Mouse (Mus musculus) forebrain, embryonic 15.5 days (tissue): Measurements from ENCODE around the gene Cntnap2. TPM values are rescaled to one million over a fixed set of nuclear protein-coding genes. Genes with fewer than 3 reads are reported as not detected.

Experiments
- ATAC-seq: fragments of 200-750 bp; cut with Nextera tagmentation; replicated peaks from 2 replicates; pipeline ENCODE4 v1.8.0; 2017; ENCODE audit warnings: mild to moderate bottlenecking, moderate TSS enrichment, moderate library complexity
- H3K27ac ChIP-seq: fragments of 300-500 bp; sonication (generic); replicated peaks from 2 replicates; pipeline ENCODE4 v1.5.1; 2015; ENCODE audit warnings: mild to moderate bottlenecking, inconsistent platforms
- H3K27me3 ChIP-seq: fragments of 300-500 bp; sonication (generic); 2 replicates; pipeline ENCODE4 v1.6.1; 2015; ENCODE audit warnings: inconsistent platforms
- H3K36me3 ChIP-seq: fragments of 300-500 bp; sonication (generic); 2 replicates; pipeline ENCODE4 v1.6.1; 2015; ENCODE audit warnings: mild to moderate bottlenecking, inconsistent platforms
- H3K4me1 ChIP-seq: fragments of 300-500 bp; sonication (generic); 2 replicates; pipeline ENCODE4 v1.6.1; 2015; ENCODE audit warnings: inconsistent platforms
- H3K4me2 ChIP-seq: fragments of 300-500 bp; sonication (generic); replicated peaks from 2 replicates; pipeline ENCODE4 v1.6.1; 2015; ENCODE audit warnings: mild to moderate bottlenecking, inconsistent platforms
- H3K4me3 ChIP-seq: fragments of 300-500 bp; sonication (generic); 2 replicates; pipeline ENCODE4 v1.5.1; 2015; ENCODE audit warnings: mild to moderate bottlenecking, inconsistent platforms
- H3K9ac ChIP-seq: fragments of 300-500 bp; sonication (generic); replicated peaks from 2 replicates; pipeline ENCODE4 v1.6.1; 2015; ENCODE audit warnings: mild to moderate bottlenecking, inconsistent platforms
- H3K9me3 ChIP-seq: fragments of 300-500 bp; sonication (generic); 2 replicates; pipeline ENCODE4 v1.6.1; 2016; ENCODE audit warnings: inconsistent platforms
- WGBS: fragments of 180-500 bp; shearing (Covaris S2); methylation state at CpG from one replicate; pipeline ENCODE4 v1.1.7; 2015; ENCODE audit warnings: mixed read lengths; 5-methylcytosine and 5-hydroxymethylcytosine counted together
- polyA plus RNA-seq: library from polyadenylated mRNA; unstranded; fragments of >200 nt; fragmentation: Nextera tagmentation; extraction: Ambion mirVana; gene quantifications from 2 replicates; pipeline ENCODE4 v1.2.1, GENCODE M21; 2015

The Cntnap2 gene
- polyA plus RNA-seq, 1 experiment from 2014 or later = 67.0 TPM

DNA sequence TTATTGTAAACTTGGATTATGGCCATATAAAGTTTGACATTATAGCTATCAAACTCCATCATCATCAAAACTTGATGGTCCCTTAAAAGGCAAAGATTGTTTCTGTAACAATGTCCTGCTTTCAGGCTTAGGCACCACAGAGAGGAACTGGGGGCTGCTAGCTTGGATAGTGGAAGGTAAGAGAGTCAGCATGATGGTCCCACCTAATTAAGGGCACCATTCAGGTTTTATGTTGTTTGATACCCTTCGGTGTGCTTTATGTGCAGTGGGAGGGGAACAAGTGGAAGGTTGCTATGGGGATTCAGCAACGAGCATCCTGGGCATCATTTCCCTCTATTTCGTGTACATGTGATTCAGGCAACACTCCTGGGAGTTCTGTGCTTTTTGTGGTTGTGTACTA, 1797.5 kb downstream of the Cntnap2 start:
- Histone ChIP-seq H3K4me3 (no peak overlapping the region), H3K27me3 (no peaks in the 10 kb centered on the region), H3K27ac (no peak overlapping the region), H3K9ac (no peak overlapping the region), H3K4me1 (0 out of 2 replicates have a peak, but pooled peaks cover 3% of the 10 kb centered on the region), H3K4me2 (no peak overlapping the region), H3K36me3 (no peaks in the 10 kb centered on the region), H3K9me3 (no peaks in the 10 kb centered on the region)
- 70% methylated on average over 3 of the region's 3 CpGs for WGBS
- no peak for ATAC-seq

DNA sequence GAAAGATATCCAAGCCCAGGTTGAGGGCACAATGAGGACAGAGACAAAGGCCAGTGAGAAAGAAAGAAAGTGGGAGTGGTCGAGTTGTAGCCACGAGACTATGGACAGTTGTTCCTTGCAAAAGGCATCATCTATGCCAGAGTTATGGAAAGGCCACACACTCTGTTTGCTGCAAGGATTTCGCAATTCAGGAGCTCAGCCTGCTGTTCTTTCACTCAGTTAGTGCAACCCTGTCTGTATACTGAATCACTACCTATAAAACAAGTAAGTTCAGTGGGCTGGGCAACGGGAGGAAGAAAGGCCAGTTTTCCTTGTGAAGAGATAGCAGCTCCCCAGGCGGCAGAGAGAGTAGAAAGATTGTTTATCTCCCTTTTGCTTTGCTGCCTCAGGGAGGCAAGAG, 1801.9 kb downstream of the Cntnap2 start:
- H3K27ac ChIP-seq = no peak overlapping the region
- WGBS = 9% methylated on average over 5 of the region's 5 CpGs
- H3K4me2 ChIP-seq = no peak overlapping the region
- no peak for ATAC-seq
- no peaks in the 10 kb centered on the region for H3K9me3 ChIP-seq
- no peaks in the 10 kb centered on the region for H3K27me3 ChIP-seq
- H3K4me3 ChIP-seq = no peak overlapping the region
- H3K4me1 ChIP-seq = 0 out of 2 replicates have a peak, but pooled peaks cover 3% of the 10 kb centered on the region
- no peak overlapping the region for H3K9ac ChIP-seq
- no peaks in the 10 kb centered on the region for H3K36me3 ChIP-seq

DNA sequence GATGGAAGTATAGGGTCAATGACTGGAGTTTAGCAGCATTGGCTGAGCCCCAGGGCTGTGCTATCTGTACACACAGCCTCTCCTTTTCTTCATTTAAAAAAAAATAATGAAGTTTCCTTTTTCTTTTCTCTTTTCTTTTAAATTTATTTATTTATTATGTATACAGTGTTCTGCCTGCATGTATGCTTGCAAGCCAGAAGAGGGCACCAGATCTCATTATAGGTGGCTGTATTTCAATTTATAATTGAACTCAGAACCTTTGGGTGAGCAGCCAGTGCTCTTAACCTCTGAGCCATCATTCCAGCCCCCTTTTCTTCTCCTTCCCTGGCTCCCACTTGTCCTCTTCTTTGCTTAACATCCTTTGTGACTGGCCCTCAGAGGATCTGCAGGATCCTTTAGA, 1807.2 kb downstream of the Cntnap2 start:
- Histone ChIP-seq H3K4me2 (no peak overlapping the region), H3K9me3 (no peaks in the 10 kb centered on the region), H3K27me3 (no peaks in the 10 kb centered on the region), H3K9ac (no peak overlapping the region), H3K27ac (no peak overlapping the region), H3K4me3 (no peak overlapping the region), H3K36me3 (no peaks in the 10 kb centered on the region), H3K4me1 (no peaks in the 10 kb centered on the region)
- no peak for ATAC-seq

DNA sequence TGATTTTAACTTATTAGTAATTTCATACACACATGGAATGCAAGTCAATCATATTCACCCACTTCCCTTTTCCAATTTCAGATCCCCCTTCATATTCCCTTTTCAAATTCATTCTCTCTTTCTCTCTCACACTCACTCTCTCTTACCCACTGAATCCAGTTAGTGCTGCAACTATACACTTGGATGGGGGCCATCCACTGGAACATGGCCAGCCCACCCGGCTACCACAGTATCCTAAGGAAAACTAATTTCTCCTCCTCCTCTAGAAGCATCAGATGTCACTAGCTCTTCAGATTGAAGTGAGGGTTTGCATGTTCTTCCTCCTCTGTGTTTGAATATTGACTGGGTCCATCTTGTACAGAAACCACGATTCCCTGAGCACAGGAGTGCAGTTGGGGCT, 1827.1 kb downstream of the Cntnap2 start:
- Histone ChIP-seq H3K27ac (no peak overlapping the region), H3K4me1 (no peaks in the 10 kb centered on the region), H3K27me3 (no peaks in the 10 kb centered on the region), H3K9me3 (no peaks in the 10 kb centered on the region), H3K36me3 (no peaks in the 10 kb centered on the region), H3K4me2 (no peak overlapping the region), H3K4me3 (no peak overlapping the region), H3K9ac (no peak overlapping the region)
- ATAC-seq = no peak
- WGBS = 62% methylated on average over 2 of the region's 2 CpGs

DNA sequence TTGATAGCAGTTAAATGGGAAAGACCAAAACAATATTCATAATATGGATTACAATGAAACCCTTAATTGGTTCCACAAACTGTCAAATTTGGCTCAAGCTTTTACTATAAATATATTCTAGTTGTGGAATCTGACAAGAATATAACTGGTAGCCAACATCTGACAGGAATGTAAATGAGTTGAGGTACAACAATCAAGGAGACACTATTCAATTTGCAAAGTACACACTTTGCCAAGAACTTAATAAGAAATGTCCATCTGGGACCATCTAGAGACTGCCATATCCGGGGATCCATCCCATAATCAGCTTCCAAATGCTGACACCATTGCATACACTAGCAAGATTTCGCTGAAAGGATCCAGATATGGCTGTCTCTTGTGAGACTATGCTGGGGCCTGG, 1850.0 kb downstream of the Cntnap2 start:
- no peaks in the 10 kb centered on the region for H3K27me3 ChIP-seq
- no peaks in the 10 kb centered on the region for H3K4me1 ChIP-seq
- H3K36me3 ChIP-seq = no peaks in the 10 kb centered on the region
- no peak overlapping the region for H3K9ac ChIP-seq
- 64% methylated on average over 2 of the region's 2 CpGs for WGBS
- ATAC-seq = peak; percentile 46; the same call in 1 of the 2 replicates
- H3K9me3 ChIP-seq = no peaks in the 10 kb centered on the region
- no peak overlapping the region for H3K4me3 ChIP-seq
- H3K27ac ChIP-seq = no peak overlapping the region
- no peak overlapping the region for H3K4me2 ChIP-seq

DNA sequence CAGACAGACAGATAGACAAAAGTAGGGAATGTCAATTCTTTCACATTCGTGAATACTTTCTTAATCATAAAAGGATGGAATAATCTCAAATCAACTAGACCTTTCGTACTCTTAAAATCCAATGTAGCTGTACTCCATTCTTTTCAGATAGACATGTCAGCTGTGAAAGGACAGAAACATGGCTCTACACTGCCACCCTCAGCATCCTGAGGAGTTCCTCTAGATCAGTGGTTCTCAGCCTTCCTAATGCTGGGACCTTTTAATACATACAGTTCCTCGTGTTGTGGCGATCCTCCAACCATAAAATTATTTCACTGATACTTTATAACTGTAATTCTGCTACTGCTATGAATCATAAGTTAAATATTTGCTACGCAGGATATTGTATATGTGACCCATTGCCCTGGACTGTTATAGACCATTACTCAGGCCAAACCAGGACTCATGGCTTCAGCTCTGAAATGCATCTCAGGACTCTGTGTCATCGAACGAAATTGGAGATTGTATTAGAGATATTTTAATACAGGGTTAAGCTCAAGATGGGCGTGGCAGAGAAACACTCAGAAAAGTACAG, 1859.6 kb downstream of the Cntnap2 start:
- H3K27ac ChIP-seq = no peak overlapping the region
- H3K9ac ChIP-seq = no peak overlapping the region
- no peaks in the 10 kb centered on the region for H3K27me3 ChIP-seq
- no peak for ATAC-seq
- H3K36me3 ChIP-seq = no peaks in the 10 kb centered on the region
- H3K9me3 ChIP-seq = no peaks in the 10 kb centered on the region
- peaks cover 2% of the 10 kb centered on the region; the same call in 1 of the 2 replicates for H3K4me1 ChIP-seq
- 82% methylated on average over 8 of the region's 8 CpGs for WGBS
- H3K4me3 ChIP-seq = no peak overlapping the region
- no peak overlapping the region for H3K4me2 ChIP-seq

DNA sequence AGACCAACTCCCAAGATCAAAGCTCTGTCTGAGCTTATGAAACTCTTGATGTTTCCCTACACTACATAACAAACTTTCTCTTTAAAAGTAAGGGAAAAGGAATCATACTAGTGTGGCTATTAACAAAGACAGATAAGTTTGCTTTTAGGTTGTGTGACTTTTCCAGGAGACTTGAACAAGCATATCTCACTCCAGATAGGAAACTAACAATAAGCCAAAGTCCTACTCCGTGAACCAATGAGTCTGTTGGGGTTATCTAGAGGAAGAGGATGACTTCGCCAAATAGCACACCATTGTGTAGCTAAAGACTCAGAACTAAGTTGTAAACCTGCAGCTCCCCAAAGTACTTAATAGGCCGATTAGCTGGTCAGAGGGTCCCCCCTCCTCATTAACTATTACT, 1860.8 kb downstream of the Cntnap2 start:
- 78% methylated on average over 3 of the region's 3 CpGs for WGBS
- Histone ChIP-seq H3K27me3 (no peaks in the 10 kb centered on the region), H3K36me3 (no peaks in the 10 kb centered on the region), H3K9ac (no peak overlapping the region), H3K4me3 (no peak overlapping the region), H3K4me1 (peaks cover 2% of the 10 kb centered on the region; the same call in 1 of the 2 replicates), H3K27ac (no peak overlapping the region), H3K4me2 (no peak overlapping the region), H3K9me3 (no peaks in the 10 kb centered on the region)
- ATAC-seq = no peak

DNA sequence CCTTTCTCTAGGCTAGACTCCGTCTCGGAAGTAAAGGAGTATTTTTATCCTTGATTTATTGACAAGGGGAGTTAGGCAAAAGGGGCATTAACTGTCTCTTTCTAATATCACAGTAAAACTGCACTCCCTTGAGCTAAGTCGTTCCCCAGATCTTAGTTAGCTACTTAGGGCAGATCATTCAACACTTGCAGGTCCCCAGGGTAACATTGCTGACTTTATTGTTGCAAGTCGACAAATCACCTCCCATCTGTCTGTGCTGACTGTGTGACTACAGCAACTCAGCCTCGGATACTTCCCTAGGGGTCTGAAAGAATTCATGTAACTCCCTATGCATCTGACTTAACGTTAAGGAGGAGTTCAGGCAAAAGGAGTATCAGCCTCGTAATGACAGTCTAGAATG, 1865.6 kb downstream of the Cntnap2 start:
- no peaks in the 10 kb centered on the region for H3K9me3 ChIP-seq
- no peak for ATAC-seq
- H3K27ac ChIP-seq = no peak overlapping the region
- H3K4me2 ChIP-seq = no peak overlapping the region
- no peak overlapping the region for H3K4me3 ChIP-seq
- H3K4me1 ChIP-seq = no peaks in the 10 kb centered on the region
- H3K9ac ChIP-seq = no peak overlapping the region
- WGBS = 70% methylated on average over 7 of the region's 7 CpGs
- H3K36me3 ChIP-seq = no peaks in the 10 kb centered on the region
- no peaks in the 10 kb centered on the region for H3K27me3 ChIP-seq

DNA sequence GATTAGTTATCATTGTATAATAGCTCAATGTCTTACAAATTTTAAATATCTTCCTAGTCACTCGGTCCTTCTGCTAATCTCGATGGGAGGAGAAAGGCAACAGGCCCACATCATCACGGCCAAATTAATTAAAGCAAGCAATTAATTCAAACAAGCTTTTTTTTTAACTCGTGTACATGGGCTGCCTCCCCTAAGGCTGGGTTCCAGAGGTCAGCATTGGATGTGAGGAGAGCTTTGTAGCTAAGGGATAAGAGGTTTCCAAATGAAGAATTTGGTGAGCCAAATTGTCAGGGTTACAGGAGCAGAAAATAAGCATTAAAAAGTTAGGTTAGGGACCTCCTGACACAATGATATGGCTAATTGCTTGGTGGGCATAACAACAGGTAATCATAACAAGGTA, 1886.5 kb downstream of the Cntnap2 start:
- WGBS = 34% methylated on average over 4 of the region's 4 CpGs
- H3K9ac ChIP-seq = no peak overlapping the region

DNA sequence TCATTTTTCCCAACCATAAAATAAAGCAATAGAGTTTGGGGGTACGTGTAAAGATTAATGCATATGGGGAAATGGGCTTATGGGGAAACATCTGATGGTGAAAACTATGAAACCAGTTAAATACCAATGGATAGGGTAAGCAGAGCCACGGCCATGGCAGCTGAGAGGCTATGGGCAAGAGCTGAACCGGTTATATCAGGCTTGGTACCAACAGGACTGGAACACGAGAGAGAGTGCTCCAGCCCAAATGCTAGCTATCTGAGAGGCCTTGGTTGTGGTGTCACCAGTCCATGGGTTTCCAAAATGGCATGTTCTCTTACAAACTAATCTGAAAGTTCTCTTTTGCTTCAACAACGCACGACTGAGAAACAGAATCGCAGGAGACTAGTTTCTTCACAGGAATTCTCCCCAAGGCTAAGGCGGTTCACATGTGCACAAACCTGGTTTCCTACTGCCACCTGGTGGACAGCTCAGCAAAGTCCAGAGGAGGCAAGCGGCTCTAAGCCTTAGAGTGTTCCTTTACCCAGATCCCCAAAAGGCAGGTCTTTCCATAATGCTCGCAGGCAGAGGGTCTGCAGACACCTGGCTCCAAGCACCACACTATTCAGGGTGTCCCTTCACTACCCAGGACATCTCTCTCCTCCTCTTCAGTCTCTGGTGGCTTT, 1902.0 kb downstream of the Cntnap2 start:
- H3K27ac ChIP-seq = no peak overlapping the region
- no peak overlapping the region for H3K4me2 ChIP-seq
- 31% methylated on average over 10 of the region's 10 CpGs for WGBS
- H3K4me3 ChIP-seq = no peak overlapping the region
- no peak overlapping the region for H3K9ac ChIP-seq
- H3K4me1 ChIP-seq = no peaks in the 10 kb centered on the region
- no peaks in the 10 kb centered on the region for H3K36me3 ChIP-seq
- no peaks in the 10 kb centered on the region for H3K9me3 ChIP-seq
- peak; percentile 99 for ATAC-seq
- no peaks in the 10 kb centered on the region for H3K27me3 ChIP-seq

More for the DNA sequence above, 1886.5 kb downstream of the Cntnap2 start:
- ATAC-seq = no peak
- Histone ChIP-seq H3K36me3 (no peaks in the 10 kb centered on the region), H3K27ac (no peak overlapping the region), H3K9me3 (no peaks in the 10 kb centered on the region), H3K4me1 (no peaks in the 10 kb centered on the region), H3K4me2 (no peak overlapping the region), H3K27me3 (no peaks in the 10 kb centered on the region), H3K4me3 (no peak overlapping the region)

DNA sequence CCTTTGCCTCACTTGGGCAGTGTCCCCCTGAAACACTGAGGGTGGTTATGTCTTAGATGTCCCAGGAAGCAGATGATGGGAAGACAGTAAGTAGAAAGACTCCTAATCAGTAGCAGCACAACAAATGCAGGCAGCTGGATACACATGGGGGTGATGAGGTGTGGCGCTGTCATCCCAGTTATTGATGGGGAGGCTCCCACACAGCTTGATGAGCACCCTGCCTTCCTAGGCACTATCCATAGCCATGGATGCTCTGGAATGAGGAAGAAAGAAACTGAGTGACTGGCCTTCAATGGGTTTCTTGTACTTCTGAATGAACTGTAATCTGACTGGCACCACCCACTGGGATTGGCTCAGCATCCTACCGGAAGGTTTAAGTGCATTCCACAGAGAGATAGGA, 1904.1 kb downstream of the Cntnap2 start:
- H3K4me2 ChIP-seq = no peak overlapping the region
- no peaks in the 10 kb centered on the region for H3K27me3 ChIP-seq
- H3K4me3 ChIP-seq = no peak overlapping the region
- WGBS = 62% methylated on average over 2 of the region's 2 CpGs
- ATAC-seq = no peak
- H3K9ac ChIP-seq = no peak overlapping the region
- H3K36me3 ChIP-seq = no peaks in the 10 kb centered on the region
- H3K9me3 ChIP-seq = no peaks in the 10 kb centered on the region
- no peaks in the 10 kb centered on the region for H3K4me1 ChIP-seq
- no peak overlapping the region for H3K27ac ChIP-seq

DNA sequence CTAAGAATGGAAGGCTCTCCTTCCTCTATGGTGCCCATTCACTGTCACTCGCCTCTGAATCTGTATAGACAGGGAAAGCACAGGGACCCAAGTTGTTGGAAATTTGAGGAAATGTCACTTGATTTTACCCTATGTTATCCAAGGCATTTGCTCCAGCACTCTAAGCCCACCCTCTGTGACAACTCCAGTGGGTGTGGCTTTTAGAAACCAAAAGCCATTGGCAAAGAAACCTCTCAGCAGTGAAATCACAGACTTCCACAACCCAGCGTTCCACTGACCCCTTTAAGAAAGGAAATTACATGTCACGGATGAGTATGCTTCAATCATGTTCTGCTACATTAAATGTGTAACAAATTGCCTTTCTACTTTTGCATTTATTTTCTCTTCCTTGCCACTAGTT, 1904.5 kb downstream of the Cntnap2 start:
- 88% methylated on average over 3 of the region's 3 CpGs for WGBS
- Histone ChIP-seq H3K4me3 (no peak overlapping the region), H3K27ac (no peak overlapping the region), H3K4me1 (no peaks in the 10 kb centered on the region), H3K27me3 (no peaks in the 10 kb centered on the region), H3K4me2 (no peak overlapping the region), H3K9ac (no peak overlapping the region), H3K9me3 (no peaks in the 10 kb centered on the region), H3K36me3 (no peaks in the 10 kb centered on the region)
- ATAC-seq = no peak

DNA sequence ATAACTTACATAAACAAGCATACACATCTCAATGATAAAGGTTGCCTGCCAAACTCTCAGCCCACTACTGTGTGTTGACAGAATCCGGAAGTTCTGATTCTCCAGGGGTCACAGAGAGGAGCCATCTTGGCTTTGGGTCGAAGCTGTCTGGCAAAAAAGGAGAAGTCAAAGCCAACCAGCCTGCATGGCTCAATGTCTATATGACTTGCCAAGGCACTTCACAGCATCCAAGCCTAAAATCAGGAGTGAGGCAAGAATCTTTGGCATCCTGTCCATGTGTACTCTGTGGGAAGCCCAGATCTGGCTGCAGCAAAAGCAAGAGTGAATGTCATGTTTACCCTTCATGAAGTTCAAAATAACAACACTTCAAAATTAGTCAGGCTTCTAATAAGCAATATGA, 1913.5 kb downstream of the Cntnap2 start:
- Histone ChIP-seq H3K27ac (no peak overlapping the region), H3K27me3 (no peaks in the 10 kb centered on the region), H3K9ac (no peak overlapping the region), H3K4me3 (no peak overlapping the region), H3K4me1 (no peaks in the 10 kb centered on the region), H3K36me3 (no peaks in the 10 kb centered on the region), H3K4me2 (no peak overlapping the region), H3K9me3 (no peaks in the 10 kb centered on the region)
- 68% methylated on average over 2 of the region's 2 CpGs for WGBS
- no peak; the same call in 1 of the 2 replicates for ATAC-seq
